Mouse (Mus musculus) CD4-positive naive resting alpha-beta T cell, adult 57 days (primary cell): Measurements from ENCODE around the gene Umod. TPM values are rescaled to one million over a fixed set of nuclear protein-coding genes. Genes with fewer than 3 reads are reported as not detected.

Source experiments
- total RNA-seq: library from RNA; stranded (reverse); gene quantifications from one replicate; pipeline ENCODE4 v1.2.4, GENCODE M21; 2023

Gene Umod
- total RNA-seq, result not detected

GRCm38 (mm10) chr7:119479256-119479655 lies at the start of gene Umod:
Umod (minus strand) TSS chr7:119479282.

GRCm38 (mm10) chr7:119523389-119523788 lies 44.3 kb upstream of the Umod start, which contains the start of gene Pdilt:
Pdilt (minus strand) TSS chr7:119523489.

GRCm38 (mm10) chr7:119519163-119519562 lies 40.1 kb upstream of the Umod start, which contains the start of gene Acsm5:
Acsm5 (plus strand) TSS chr7:119519463.

GRCm38 (mm10) chr7:119459185-119459584 lies 19.9 kb downstream of the Umod start, which contains the start of gene Gp2:
Gp2 (minus strand) TSS chr7:119459285.

Other genes starting within 250 kb of the Umod start
- 0.47 TPM for gene Gp2, start 20.0 kb downstream of the Umod start, total RNA-seq
- gene Acsm5, start 40.2 kb upstream of the Umod start, total RNA-seq, result not detected
- not detected for gene Pdilt, start 44.2 kb upstream of the Umod start, total RNA-seq
- gene Acsm2, start 75.1 kb upstream of the Umod start, total RNA-seq, result not detected
- gene Acsm1, start 127.7 kb upstream of the Umod start, total RNA-seq, result not detected
- gene Acsm4, start 210.7 kb upstream of the Umod start, total RNA-seq, result not detected
- gene Thumpd1, start 241.5 kb upstream of the Umod start, total RNA-seq, result 108 TPM